Mouse (Mus musculus) c-Kit-positive CD71-positive TER-119-negative erythroid progenitor cells, embryonic 14.5 days (primary cell): ENCODE data around the gene Lgals2.
"Not testable (repeated sequence)": the region's sequence is repeated elsewhere in the genome, so short reads cannot be mapped to it uniquely, and the experiment has no call there.

Experiments
- DNase-seq: peaks from one replicate; pipeline ENCODE4 v3.0.0-alpha.2; 2013; ENCODE audit warnings: low read depth

The Lgals2 gene

DNA sequence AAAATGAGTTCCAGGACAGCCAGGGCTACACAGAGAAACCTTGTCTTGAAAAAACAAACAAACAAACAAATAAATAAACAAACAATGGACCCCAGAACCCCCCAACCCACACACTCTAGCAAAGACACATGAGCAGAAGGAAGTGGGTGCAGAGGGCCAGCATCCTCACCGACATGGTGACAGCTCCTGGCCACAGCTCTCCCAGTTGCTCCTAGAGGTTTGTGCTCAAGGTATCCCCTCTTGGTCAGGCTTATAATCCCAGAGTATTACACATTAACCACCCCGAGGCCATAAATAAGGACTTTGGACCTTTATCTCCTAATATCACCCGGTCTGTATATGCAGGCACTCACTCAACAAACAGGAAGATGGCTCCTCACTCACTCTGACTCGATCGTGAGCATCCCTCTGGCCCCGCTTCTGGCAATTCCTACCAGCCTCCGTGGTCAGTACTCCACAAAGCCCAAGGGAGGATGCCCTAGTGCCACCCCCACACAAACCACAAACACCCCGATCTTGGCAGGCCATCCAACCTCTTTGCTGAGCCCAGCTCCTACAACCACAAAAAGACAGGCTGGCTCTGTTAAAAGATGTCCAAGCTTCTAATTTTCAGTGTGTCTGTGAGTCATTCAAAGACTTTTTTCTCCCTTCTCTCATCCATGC is at the start of gene Lgals2:
Gene Lgals2 (minus strand): TSS at position 227 of the 663 bp plus-strand sequence.
- no peak for DNase-seq

DNA sequence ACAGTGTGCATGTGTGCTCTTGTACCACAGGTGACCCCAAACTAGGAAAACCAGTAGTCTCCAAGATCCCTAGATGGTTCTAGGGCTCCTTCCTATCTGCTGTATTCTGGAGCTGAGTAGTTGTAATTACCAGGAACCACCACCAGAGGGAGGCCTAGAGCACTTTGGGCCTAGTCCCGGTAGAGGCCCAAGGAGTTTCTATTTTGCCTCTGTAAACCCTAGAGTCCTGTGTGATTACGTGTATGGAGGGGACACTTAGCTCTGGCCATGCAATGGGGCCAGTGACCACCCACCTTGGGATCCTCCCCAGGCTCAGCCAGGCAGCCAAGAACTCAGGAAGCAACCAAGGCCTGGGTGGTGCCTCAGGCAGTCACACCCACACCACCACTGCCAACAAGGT is 47.9 kb upstream of the Lgals2 start:
- DNase-seq: peak; percentile 83

DNA sequence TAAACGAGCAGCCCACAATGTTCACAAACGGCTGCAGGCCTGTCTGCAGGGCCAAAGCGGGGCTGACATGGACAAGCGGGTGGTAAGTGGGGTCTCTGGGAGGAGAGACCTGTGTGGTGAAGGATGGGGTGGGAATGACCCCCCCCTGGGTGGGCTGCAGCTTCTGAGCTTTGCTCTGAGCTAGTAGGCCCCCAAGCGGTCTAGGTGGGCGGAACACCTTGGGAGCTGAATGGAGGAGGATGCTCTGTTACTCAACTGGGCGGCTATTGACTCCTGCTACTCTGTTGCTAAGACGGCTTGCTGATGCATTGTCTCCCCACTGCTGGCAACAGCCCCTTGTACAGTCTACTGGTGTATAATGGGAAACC is 46.1 kb upstream of the Lgals2 start:
- no peak for DNase-seq

DNA sequence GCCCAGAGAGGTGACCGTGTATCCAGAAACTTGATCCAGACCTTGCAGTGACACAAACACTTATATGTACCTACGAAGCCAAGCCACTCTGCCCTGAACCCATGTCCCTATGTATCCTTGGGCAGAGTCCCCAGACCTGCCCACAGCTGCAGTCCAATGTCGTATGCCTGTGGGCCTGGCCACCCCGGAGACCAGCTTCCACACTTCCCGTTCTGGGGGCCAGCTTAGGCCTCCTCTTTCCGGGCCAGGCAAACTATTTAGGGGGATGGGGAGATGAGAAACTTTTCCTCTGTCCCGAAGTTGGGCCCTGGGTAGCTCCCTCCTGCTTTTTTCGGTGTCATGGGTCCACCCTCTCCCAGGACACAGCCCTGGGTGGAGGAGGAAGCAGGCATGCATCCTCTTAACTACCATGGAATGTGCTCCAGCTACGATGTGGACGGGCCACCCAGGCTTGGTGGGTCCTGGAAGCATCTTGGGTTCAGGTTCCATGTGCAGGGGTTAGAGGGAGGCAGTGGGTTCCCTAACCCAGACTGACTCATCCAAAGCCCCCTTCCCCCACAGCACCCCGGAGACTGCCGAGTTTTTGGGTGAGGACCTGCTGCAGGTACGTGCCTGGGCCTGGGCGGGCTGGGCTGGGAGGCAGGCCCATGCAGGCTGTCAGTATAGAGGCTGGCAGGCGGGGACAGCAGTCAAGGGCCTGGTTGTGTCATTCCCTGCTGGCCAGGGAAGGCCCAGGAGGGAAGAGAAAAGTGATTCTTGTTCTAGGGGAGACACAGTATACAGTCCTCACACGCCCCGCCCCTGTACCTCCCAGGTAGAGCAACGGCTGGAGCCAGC is 45.5 kb upstream of the Lgals2 start:
- no peak for DNase-seq

DNA sequence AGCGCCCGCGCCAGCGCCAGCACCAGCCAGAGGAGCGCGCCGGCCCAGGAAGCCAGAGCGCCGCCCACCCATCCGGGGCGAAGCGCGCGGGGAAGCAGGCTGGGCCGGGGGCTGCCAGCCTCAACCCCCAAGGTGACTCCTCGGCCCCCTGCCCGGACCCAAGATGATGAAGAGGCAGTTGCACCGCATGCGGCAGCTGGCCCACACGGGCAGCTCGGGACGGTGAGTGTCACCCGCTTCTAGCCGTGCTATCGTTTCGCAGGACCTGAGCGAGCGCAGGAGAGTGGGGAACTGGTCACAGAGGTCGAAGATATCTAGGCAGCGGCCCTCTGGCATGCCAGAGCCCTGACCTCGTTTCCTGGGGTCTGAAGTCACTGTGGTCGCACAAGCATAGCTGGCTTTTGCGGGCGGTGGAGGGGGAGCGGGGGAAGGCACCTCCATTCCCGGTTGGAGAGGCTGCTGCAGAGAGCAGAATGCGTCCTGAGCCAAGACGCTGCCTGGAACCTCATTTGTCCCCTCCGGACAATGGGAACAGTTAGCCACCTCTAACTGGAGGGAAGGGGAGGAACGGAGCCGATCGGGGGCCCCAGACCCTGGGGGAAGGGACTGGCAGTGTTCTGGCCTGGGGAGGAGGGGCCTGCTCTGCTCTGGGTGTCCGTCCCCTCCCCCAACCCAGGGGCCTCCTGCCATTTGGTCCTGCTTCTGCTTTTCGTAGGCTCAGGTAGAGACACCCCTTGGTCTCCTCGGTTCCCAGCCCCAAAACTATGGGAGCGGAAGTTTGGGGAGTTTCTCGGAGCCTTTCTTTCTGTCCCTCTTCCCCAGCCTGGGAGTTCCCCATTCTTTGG is 44.6 kb upstream of the Lgals2 start, which contains the start of gene Sh3bp1:
Gene Sh3bp1 (plus strand): TSS at position 29 of the 845 bp plus-strand sequence.
- DNase-seq: no peak

DNA sequence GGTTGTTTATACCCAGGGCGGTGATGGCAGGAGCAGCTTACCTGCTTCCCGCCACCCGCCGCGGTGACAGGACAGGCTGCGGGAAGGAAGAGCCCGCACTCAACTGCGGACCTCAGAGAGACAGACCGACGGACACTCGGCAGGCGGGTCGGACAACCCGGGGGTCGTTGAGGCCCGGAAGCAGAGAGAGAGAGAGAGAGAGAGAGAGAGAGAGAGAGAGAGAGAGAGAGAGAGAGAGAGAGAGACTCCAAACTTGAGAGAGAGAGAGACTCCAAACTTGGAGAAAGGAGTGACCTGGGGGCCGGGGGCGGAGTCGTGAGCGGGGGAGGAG is 44.0 kb upstream of the Lgals2 start, which contains the start of gene Gm49510:
Gene Gm49510 (plus strand): TSS at position 259 of the 331 bp plus-strand sequence.
- DNase-seq: no peak

DNA sequence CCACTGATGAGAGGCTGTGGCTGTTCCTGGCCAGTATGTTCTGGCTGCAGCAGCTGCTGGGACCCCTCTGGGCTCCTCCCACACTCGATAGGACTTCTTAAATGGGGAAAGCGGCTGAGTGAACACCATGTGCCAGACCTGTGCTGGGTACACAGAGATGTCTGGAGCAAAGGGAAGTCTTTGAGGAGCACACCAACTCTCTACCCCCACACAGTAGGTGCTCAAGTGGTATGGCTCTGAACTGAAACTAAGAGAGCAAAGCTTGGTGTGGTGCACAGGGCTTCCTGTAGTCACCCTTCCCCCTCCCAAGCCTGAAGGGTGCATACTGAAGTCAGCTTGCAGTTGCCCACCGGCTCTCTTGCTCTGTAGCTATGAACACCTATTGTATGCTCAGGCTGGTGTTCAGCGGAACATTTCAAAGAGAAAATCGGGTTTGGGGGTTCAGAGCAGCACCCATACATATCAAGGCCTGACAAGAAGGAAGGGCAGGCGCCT is 43.2 kb upstream of the Lgals2 start:
- no peak for DNase-seq

DNA sequence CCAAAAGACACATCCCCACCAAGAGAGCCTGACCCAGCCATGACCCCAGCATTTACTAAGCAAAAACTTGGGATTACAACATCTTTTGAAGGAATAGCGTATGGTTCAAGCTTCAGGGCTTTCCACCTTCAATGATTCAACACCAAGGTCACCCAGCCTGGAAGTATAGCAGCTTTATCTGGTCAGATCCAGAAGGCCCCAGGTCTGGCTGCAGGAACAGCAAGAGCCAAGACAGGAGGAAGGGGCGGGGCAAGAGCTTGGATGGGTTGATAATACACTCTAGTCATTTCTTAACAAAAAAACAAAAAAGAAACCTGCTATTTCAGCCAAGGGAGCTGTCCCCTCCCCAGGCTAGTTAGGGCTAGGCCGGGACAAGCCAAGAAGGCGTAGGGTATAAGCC is 42.2 kb upstream of the Lgals2 start:
- DNase-seq: no peak

DNA sequence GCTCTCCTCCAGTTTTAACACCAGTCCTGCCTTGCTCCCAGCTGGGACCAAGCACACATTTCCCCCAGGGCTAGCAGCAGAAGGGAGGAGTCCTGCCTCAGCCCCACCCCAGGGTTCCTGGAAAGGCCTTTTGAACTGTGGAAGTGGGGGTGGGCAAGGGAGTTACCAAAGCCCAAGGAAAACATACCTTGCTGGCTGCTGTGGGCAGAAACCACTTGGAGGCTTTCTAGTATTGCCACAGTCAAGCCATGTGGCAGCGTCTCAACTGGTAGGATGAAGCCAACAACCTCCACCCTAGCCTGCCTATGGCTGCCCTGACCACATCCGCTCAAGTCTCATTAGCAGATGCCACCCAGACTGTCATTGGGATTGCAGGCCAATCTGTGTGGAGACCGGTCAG is 40.8 kb upstream of the Lgals2 start:
- no peak for DNase-seq

DNA sequence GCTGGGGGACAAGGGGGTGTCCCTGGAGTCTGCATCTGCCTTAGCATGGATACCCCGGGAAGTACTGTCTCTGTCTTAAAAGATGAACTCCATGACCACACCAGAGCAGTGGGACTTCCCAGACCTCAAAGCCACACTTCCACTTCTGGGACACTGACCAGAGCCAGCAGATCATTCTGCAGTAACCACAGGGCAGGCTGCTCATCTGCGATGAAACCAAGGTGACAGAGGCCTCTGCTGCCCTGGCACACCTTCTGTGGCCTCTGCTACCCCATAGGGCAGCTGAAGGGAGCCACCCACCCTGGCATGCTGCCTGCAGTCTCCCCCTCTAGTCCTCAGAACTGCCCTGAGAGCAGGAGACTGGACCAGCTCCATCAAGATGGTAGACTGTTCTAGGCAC is 40.4 kb upstream of the Lgals2 start:
- no peak for DNase-seq

DNA sequence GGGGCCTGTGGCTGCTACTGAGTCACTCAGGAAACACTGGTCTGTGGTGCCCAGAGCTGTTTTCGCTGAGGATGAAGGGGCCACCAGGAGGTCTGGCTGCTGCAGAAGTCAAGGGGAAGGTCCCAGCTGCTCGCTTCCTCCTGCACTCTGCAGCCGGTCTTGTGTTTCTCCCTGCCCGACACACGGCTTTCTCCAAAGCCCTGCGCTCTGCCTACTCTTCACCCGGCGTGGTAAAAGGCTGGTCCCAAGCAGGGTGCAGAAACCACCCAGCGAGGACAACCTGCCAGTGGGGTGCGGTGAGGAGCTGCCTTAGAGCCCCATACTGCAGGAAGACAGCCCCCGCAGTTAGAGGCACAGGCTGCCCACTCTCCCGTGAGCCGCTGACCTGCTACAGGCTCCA is 39.4 kb upstream of the Lgals2 start:
- no peak for DNase-seq

DNA sequence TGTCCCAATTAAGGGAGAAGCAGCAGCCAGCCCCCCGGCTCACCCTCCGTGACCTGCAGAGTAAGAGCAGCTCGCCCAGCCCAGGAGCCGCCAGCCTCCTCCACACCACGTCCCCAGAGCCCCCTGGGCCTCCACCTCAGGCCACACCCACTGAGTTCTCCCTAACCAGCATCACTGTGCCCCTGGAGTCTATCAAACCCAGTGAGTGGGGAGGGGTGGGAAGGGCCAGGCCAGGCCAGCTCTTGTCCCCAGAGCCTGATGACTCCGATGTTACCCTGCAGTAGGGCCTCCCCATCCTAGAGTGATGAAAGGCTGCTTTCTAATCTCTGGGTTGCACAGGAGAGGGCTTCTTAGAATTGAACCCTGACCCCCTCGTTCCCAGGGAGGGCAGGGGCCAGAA is 37.1 kb upstream of the Lgals2 start:
- DNase-seq: no peak

DNA sequence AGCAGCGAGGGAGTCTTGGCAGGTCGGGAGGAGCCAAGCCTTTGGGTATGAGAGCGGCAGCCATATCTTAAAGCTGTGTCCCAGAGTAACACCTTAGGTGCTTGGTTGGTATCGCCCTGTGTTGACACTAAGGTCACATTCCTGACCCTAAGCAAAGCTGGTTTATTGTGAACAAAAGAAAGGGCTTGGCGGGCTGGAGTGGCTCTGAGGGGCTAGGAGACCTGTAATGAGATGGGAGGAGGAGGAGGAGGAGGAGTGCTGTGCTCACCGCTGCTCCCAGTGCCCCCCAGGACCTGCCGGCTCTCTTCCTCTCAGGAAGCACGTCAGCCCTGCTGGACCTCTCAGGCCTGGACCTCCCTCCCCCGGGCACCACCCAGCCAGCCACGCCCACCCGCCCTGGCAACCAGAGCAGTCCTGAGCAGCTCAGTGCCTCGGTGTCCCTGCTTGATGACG is 34.1 kb upstream of the Lgals2 start:
- DNase-seq: no peak

DNA sequence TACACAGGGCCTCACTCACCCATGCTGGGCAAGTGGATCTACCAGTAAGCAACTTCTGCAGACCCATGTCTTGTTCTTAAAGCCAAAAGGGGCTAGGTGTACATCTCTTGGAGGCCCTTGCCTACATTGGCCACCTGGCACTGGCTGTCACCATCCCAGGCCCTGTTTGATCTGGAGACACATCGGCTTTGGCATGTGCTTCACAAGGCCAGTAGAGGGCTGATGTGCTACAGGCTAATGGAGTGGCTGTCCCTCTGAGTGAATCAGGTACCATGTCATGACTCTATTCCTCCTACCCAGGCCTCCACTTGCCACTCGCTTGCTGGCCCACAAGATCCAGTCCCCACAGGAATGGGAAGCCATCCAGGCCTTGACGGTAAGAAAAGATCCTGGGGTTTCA is 26.5 kb upstream of the Lgals2 start:
- DNase-seq: no peak

DNA sequence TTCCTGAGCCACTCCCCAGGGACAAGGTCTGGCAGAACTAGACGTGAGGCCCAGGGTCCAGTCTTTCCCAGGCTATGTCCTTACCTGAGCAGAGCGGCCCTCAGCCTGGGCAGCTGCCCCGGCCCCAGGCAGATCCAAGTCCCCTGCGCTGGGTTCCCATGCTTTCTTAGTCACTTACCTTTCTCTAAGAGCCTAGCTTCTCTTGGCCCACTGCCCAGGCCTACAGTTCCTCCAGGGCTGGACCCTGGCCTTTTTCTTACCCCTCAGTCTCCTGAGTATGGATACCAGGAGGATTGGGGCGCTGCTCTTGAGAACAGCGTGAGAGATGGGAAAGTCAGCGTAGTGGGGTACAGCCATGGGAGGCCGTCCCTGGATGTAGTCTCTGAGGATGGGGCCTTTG is 25.1 kb upstream of the Lgals2 start:
- no peak for DNase-seq

DNA sequence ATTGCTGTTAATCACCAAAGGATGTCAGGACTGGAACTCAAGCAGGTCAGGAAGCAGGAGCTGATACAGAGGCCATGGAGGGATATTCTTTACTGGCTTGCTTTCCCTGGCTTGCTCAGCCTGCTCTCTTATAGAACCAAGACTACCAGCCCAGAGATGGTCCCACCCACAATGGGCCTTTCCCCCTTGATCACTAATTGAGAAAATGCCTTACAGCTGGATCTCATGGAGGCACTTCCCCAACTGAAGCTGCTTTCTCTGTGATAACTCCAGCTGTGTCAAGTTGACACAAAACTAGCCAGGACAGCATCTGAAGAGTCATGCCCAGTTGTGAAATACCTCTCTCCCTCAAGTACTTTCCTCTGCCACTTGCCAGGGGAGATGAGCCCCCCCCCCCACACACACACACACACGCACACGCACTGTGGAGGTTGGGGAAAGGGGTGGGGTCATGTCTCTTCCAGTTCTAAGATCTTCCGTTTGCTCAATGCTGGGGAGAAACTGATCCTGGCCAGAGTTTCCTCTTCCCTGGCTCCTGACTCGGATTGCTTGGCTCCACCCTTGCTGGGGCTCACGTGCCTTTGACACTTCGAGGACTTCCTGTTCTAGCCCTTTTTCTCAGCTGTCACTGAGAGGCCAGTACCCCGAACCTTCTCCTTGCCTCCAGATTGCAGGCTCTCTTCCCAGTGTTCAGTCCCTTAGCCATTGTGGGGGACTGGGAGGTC is 23.6 kb upstream of the Lgals2 start:
- DNase-seq: not testable (repeated sequence)

DNA sequence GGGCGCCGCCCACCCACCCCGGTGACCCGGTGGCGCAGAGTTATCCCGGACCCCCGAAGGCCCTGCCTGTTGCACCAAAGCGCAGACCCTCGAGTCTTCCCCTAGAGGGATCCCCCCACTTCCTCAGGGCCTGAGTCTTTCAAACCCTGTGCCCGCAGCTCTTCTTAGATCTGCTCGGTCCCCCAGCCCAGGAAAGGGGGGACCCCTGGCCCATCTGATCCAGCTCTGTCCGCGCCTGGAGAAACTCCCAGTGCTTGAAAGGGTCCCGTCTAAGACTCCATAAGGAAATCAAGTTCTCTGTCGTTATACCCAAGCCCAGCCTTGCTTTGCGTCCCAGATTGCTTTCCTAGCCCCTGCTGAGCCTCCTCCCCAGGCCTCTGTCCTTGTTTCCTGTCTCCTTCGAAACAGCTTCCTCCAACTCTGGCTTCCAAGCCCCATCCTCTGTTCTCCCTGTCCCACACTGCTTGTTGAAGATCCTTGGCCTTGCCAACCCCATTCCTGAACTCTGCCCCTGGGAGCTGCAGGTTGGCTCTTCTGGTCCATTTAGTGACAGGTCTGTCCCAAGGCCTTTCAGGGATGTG is 22.6 kb upstream of the Lgals2 start:
- no peak for DNase-seq

DNA sequence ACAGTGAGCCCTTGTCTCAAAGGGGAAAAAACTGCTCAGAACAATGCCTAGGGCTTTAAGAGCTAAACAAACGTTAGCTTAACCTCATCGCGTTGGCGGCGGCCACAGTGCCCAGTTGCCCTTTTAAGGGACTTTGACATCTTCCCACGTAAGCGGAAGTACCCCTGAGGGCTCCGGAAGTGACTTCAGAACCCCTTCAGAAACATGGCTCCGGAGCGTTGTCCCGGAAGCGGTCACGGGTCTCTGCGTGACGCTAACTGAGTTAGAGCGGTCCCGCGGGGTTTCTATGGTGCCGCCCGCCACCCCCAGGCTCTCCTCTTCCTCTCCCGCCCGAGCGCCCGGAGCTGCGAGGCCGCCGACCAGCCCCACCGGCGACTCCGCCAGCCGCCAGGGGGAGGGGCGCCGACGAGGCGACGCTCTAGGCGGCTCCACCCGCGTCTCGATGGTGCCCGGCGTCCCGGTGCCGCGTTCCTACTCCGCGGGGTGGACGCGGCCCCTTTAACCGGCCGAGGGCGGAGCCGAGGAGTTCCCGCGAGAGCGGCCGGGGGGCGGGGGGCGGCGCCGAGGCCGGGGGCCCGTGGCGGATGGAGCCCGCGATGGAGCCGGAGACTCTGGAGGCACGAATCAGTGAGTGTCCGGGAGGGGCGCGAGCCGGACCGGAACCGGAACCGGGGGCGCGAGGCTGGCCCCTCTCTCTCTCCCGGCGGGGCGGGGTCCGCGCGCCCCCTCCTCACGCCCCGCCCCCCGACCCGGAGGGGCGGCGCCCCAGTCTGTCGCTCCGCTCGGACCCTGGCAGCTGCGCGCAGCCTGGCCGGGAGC is 21.9 kb upstream of the Lgals2 start, which contains the start of gene Gga1:
Gene Gga1 (plus strand): TSS at position 200 of the 819 bp plus-strand sequence.
- peak; percentile 88 for DNase-seq

DNA sequence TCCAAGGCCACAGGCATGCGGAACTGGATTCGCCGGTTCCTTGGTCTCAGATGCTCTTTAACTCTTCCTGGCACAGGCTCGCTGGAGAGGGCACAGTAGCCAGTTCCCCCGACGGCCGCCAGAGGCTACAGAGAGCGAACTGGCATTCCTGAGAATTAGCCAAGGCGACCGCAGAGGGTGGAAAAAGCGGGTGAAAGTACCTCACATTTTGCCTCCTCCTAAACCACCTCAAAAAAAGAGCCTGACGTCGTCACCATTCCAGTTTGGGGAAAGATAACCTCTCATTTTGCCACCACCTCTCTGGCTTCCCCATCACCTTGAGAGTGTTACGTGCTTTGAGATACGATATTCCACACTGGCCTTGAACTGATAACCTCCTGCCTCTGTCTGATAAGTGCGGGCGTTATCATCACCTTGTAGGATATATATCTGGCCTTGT is 20.9 kb upstream of the Lgals2 start:
- DNase-seq: peak; percentile 68

DNA sequence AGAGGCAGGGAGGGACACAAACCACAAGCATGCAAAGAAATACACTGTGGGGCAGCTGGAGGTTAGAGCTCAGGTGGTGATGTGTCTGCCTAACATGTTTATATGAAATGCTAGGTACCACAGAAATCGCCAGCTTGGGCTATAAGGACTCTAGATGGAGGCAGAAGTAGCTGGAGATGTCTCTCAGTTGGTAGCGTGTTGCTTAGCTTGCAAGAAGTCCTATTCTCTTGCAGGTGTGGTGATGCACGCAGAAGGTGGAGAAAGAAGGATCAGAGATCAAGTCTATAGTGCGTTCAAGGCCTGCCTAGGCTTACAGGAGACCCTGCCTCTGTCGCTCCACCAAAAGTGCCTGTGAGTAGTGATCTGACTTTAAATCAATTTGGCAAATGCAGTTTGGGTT is 20.2 kb upstream of the Lgals2 start:
- DNase-seq: no peak
